Mouse (Mus musculus) erythroblast, adult 5-6 weeks (primary cell): ENCODE data around the gene Cd200r3. TPM values are rescaled to one million over a fixed set of nuclear protein-coding genes. Genes with fewer than 3 reads are reported as not detected.

ENCODE experiments used
- ATAC-seq: replicated peaks from 2 replicates; pipeline ENCODE4 v1.8.0; 2016; ENCODE audit warnings: moderate number of reproducible peaks, mild to moderate bottlenecking, moderate TSS enrichment, inconsistent platforms; ENCODE audit not compliant: poor library complexity, low FRiP score, severe bottlenecking
- total RNA-seq, 2 experiments: library from RNA; stranded (forward) in 1 of 2; stranded (reverse) in 1 of 2; fragments of 150-400 nt in 1 of 2; fragments of 200-764, 138-1000 nt in 1 of 2; gene quantifications; 2 replicates each; pipeline versions ENCODE4 v1.2.3 to v1.2.4; 2015 to 2017; ENCODE audit warnings: low replicate concordance in 2 of 2

Gene Cd200r3
- total RNA-seq, 2 experiments from 2014 or later, result 10.1 to 32.7 TPM

- ATAC-seq, result no peak
These were observed 41.4 kb downstream of the Cd200r3 start for GRCm38 (mm10) chr16:44984925-44985324.

- no peak for ATAC-seq
These were observed 42.6 kb downstream of the Cd200r3 start for GRCm38 (mm10) chr16:44986029-44986428.

GRCm38 (mm10) chr16:44988667-44989357 is 45.3 kb downstream of the Cd200r3 start:
- ATAC-seq, result no peak

GRCm38 (mm10) chr16:44993319-44994019 is 50.0 kb downstream of the Cd200r3 start:
- ATAC-seq, result no peak

GRCm38 (mm10) chr16:44994206-44994953 is 50.9 kb downstream of the Cd200r3 start:
- ATAC-seq, result no peak

- ATAC-seq, result no peak
These were observed 51.6 kb downstream of the Cd200r3 start for GRCm38 (mm10) chr16:44995111-44995510.

GRCm38 (mm10) chr16:44996701-44997100 is 53.2 kb downstream of the Cd200r3 start:
- no peak for ATAC-seq

GRCm38 (mm10) chr16:44999537-44999936 is 56.1 kb downstream of the Cd200r3 start:
- no peak for ATAC-seq

- no peak for ATAC-seq
These were observed 61.0 kb downstream of the Cd200r3 start for GRCm38 (mm10) chr16:45004443-45004842.

- ATAC-seq, result no peak
These were observed 61.8 kb downstream of the Cd200r3 start for GRCm38 (mm10) chr16:45005280-45005679.

GRCm38 (mm10) chr16:45006971-45007370 is 63.5 kb downstream of the Cd200r3 start:
- ATAC-seq, result no peak

GRCm38 (mm10) chr16:45007807-45008206 is 64.3 kb downstream of the Cd200r3 start:
- no peak for ATAC-seq

- no peak for ATAC-seq
These were observed 66.2 kb downstream of the Cd200r3 start for GRCm38 (mm10) chr16:45009634-45010033.

- ATAC-seq, result no peak
These were observed 72.1 kb downstream of the Cd200r3 start for GRCm38 (mm10) chr16:45015591-45015990.

GRCm38 (mm10) chr16:45016488-45016887 is 73.0 kb downstream of the Cd200r3 start:
- ATAC-seq, result no peak

GRCm38 (mm10) chr16:45018868-45019267 is 75.4 kb downstream of the Cd200r3 start:
- ATAC-seq, result no peak

- ATAC-seq, result no peak
These were observed 76.6 kb downstream of the Cd200r3 start for GRCm38 (mm10) chr16:45020055-45020454.

- no peak for ATAC-seq
These were observed 77.3 kb downstream of the Cd200r3 start for GRCm38 (mm10) chr16:45020669-45021309.

GRCm38 (mm10) chr16:45021443-45021842 is 78.0 kb downstream of the Cd200r3 start:
- no peak for ATAC-seq

- no peak; the same call in 1 of the 2 replicates for ATAC-seq
These were observed 80.4 kb downstream of the Cd200r3 start for GRCm38 (mm10) chr16:45023904-45024303.
